Mouse (Mus musculus): ENCODE data around the gene Stoml3. TPM values are rescaled to one million over a fixed set of nuclear protein-coding genes. Genes with fewer than 3 reads are reported as not detected.
A peak's percentile ranks its signal among the peaks of the same experiment; 100 is the strongest.

Stoml3 gene
- polyA plus RNA-seq, 1 experiment from 2014 or later, result not detected

DNA sequence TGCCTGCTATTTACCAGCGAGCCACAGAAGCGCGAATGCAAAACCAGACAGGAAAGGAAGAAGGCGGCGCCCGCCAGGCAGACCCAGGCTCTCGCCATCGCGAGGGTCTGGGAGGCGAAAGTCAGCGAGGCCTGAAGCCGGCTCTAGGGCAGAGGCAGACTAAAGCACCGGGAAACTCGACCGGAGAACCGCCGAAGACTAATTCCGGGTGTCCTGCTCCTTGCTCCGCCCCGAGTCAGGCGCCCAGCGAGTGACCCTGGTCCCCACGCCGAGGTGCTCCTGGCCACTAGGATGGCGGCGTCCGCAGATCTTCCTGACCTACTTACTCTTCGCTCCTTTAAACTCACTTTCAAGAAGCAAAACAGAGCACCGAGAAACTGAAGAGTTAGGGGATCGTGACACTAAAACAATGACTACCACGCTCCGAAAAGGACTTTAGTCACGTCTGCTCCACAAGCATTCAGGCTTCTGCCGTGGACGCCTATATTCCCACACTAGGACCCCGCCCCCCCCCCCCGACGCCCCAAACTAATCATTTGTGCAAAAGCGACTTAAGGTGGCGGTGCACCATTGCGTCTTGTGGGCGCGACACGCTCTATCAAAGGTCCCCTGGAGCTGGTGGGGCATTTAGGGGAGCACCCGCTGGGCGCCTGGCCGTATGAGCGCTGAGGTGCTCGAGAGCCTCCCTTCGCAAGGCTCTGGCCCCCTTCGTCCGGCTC lies 25.2 kb upstream of the Stoml3 start, which contains the start of the genes Nhlrc3 and Proser1:
Gene Nhlrc3, minus strand, starts transcription at position 287 of the 719 bp plus-strand sequence.
Gene Proser1, plus strand, starts transcription at position 621 of the 719 bp plus-strand sequence.
- H3K9me3 ChIP-seq (replicated peaks), result no peaks in the 10 kb centered on the region
- H3K27me3 ChIP-seq (ENCODE audit: low read depth, poor library complexity, severe bottlenecking), result no peaks in the 10 kb centered on the region
- H3K4me3 ChIP-seq, result peak within 1 kb of the TSS; percentile 93
- peaks cover 30% of the 10 kb centered on the region for H3K36me3 ChIP-seq
- under 1% methylated on average over 52 of the region's 52 CpGs for WGBS
- peak; percentile 93 for DNase-seq (ENCODE audit: low spot score)
- H3K27ac ChIP-seq (replicated peaks), result peak within 1 kb of the TSS; percentile 97
- peaks cover 41% of the 10 kb centered on the region for H3K4me1 ChIP-seq

DNA sequence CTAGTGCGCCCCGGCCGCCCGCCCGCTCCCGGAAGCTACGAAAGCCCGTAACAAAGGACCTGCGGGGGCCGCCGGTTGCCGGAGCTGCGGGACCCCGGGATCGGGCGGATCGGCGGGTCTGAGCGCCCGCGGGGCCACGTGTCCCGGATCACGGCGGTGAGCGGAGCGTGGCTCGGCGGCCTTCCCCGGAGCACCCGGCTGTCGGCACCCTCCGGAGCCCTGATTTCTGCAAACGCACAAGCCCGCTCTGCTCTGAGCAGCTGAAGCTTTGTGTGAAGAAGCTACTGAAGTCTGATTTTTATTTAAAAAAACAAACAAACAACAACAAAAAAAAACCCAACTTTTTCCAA lies 24.7 kb upstream of the Stoml3 start:
- Histone ChIP-seq H3K9me3 (replicated peaks) (no peaks in the 10 kb centered on the region), H3K36me3 (peaks cover 28% of the 10 kb centered on the region), H3K4me3 (peak overlapping the region; percentile 93), H3K27me3 (ENCODE audit: low read depth, poor library complexity, severe bottlenecking) (no peaks in the 10 kb centered on the region), H3K27ac (replicated peaks) (peak overlapping the region; percentile 97), H3K4me1 (peaks cover 41% of the 10 kb centered on the region)
- no peak for DNase-seq (ENCODE audit: low spot score)
- 0% methylated on average over 35 of the region's 35 CpGs for WGBS

DNA sequence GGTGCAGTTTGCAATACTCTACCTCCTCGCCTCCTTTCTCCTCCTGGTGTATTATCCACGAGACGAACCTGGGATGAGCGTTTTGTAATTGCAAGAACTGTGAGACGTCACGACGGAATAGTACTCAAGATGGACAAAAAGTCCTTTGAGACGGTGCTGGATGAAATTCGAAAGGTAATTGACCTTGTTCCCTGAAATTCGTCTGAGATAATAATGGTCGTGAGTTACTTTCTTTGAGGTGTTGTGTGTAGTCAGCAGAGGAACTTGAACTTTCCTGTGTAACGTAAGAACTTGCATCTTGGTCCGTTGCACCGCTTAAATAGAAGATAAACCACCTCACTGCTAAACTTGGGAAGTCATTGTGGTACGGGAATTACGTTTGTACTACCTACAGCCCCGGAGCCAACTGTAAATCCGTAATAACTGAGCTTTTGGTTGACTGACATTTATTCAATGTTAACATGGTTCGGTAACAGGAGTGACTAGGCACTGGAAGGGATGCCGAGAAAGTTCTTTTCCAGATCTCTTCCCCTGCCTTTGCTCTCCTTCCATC lies 24.2 kb upstream of the Stoml3 start:
- Histone ChIP-seq H3K4me3 (peak overlapping the region; percentile 93), H3K27ac (replicated peaks) (peak overlapping the region; percentile 97), H3K9me3 (replicated peaks) (no peaks in the 10 kb centered on the region), H3K36me3 (peaks cover 28% of the 10 kb centered on the region), H3K4me1 (peaks cover 41% of the 10 kb centered on the region), H3K27me3 (ENCODE audit: low read depth, poor library complexity, severe bottlenecking) (no peaks in the 10 kb centered on the region)
- DNase-seq (ENCODE audit: low spot score), result peak; percentile 25
- under 1% methylated on average over 20 of the region's 20 CpGs for WGBS

DNA sequence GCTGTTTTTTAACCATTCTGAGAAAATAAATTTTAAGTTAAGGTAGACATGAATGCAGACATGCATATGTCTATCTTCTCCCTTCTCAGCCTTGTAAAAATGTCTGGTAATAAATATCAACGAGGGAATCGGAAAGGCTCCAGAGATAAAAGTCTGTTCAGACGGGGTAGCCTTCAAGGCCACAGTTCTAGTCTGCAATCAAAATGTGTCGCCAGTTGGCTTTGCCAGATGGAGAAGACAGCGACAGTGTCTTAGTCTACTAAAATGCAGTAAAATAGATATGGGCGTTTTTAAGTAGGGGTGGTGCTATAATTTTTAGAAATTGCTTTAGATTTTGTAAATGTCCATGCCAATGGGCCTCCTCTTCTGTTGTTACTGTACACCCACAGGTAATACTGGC lies 23.1 kb upstream of the Stoml3 start:
- Histone ChIP-seq H3K27ac (replicated peaks) (no peak overlapping the region), H3K4me3 (peak overlapping the region; percentile 93), H3K4me1 (peaks cover 41% of the 10 kb centered on the region), H3K9me3 (replicated peaks) (no peaks in the 10 kb centered on the region), H3K27me3 (ENCODE audit: low read depth, poor library complexity, severe bottlenecking) (no peaks in the 10 kb centered on the region), H3K36me3 (peaks cover 30% of the 10 kb centered on the region)
- 71% methylated on average over 6 of the region's 6 CpGs for WGBS
- no peak for DNase-seq (ENCODE audit: low spot score)

DNA sequence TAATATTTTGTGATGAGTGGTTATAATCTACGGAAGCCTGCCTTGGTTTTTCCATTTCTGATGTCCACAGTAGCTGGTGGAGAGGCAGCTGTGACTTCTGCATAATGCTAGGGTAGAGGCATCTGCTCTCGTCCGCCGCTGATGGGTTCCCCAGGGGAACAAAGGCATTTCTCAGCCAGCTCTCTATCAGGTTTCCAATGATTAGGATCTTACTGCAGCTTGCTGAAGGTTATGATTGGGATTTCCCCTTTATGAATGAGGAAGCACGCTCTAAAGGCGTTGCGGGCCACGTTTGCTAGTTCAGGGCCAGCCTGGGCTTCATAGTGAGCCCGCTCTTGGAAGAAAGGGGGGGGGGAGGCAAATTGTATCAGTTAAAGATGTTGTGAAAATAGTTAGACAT lies 22.0 kb upstream of the Stoml3 start:
- Histone ChIP-seq H3K4me3 (peak overlapping the region; percentile 93), H3K4me1 (peaks cover 41% of the 10 kb centered on the region), H3K27me3 (ENCODE audit: low read depth, poor library complexity, severe bottlenecking) (no peaks in the 10 kb centered on the region), H3K27ac (replicated peaks) (no peak overlapping the region), H3K9me3 (replicated peaks) (no peaks in the 10 kb centered on the region), H3K36me3 (peaks cover 35% of the 10 kb centered on the region)
- 80% methylated on average over 9 of the region's 9 CpGs for WGBS
- no peak for DNase-seq (ENCODE audit: low spot score)

DNA sequence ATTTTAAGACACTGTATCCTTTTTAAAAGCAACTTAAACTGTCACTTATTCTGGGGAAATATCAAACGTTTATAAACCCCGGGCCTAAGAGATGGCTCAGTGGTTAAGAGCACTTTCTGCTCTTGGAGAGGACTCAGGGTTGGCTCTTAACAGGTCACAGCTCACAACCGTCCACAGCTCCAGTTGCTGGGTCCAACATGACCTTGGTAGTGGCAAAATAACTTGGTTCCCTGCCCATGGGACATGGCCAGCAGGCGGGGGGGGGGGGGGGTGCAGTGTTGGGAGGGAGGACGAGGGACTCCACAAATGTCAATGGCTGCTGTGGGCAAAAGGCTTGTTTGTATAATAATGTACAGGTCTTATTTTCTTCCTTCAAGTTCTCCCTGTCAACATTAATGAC lies 21.1 kb upstream of the Stoml3 start:
- no peak for DNase-seq (ENCODE audit: low spot score)
- Histone ChIP-seq H3K27ac (replicated peaks) (no peak overlapping the region), H3K9me3 (replicated peaks) (no peaks in the 10 kb centered on the region), H3K4me3 (no peak overlapping the region), H3K36me3 (peaks cover 43% of the 10 kb centered on the region), H3K27me3 (ENCODE audit: low read depth, poor library complexity, severe bottlenecking) (no peaks in the 10 kb centered on the region), H3K4me1 (peaks cover 34% of the 10 kb centered on the region)
- WGBS, result 81% methylated on average over 5 of the region's 5 CpGs

DNA sequence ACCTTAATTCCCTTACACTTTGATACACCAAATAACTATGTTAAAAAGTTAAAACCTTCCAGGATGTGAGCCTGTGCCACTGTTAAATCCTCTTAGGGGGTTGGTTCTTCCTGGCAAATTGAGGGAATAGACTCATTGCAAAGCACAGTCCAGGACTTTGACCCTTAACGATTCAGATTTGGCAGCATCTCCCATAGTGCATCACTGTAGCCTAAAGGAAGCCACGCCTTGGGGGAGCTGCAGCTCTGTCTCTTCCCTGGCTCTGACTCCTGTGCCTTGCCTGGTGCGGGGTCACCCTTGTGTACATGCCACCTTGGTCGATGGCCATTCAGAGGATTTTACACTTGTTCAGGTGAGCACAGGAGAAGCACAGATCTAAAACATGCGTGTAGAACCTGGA lies 18.8 kb upstream of the Stoml3 start:
- no peak overlapping the region for H3K27ac ChIP-seq (replicated peaks)
- peaks cover 27% of the 10 kb centered on the region for H3K4me1 ChIP-seq
- H3K4me3 ChIP-seq, result no peak overlapping the region
- H3K27me3 ChIP-seq (ENCODE audit: low read depth, poor library complexity, severe bottlenecking), result peaks cover 3% of the 10 kb centered on the region; the same call in 1 of the 2 replicates
- no peaks in the 10 kb centered on the region for H3K9me3 ChIP-seq (replicated peaks)
- DNase-seq (ENCODE audit: low spot score), result no peak
- peaks cover 66% of the 10 kb centered on the region for H3K36me3 ChIP-seq
- WGBS, result 94% methylated on average over 5 of the region's 5 CpGs

DNA sequence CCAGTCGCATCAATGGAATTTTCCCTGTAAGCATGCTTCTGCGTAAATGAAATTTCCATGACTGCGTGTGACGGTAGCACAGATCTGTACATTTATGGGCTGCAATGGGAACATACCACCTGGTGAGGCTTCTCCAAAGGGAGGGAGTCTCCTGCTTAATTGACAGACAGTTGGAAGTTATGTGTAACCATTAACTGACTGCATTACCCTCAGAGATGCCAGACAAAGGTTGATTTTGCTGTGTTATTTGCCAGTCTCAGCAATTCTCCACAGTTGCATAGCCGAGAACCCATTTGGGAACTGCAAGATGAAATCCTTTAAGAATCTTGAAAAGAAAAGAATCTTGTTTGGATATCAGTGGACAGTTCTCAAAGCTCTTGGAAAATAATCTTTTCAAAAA lies 16.4 kb upstream of the Stoml3 start:
- no peaks in the 10 kb centered on the region for H3K9me3 ChIP-seq (replicated peaks)
- 95% methylated on average over 5 of the region's 5 CpGs for WGBS
- no peak overlapping the region for H3K27ac ChIP-seq (replicated peaks)
- H3K27me3 ChIP-seq (ENCODE audit: low read depth, poor library complexity, severe bottlenecking), result peaks cover 3% of the 10 kb centered on the region; the same call in 1 of the 2 replicates
- peaks cover 3% of the 10 kb centered on the region; the same call in 1 of the 2 replicates for H3K4me1 ChIP-seq
- H3K4me3 ChIP-seq, result no peak overlapping the region
- no peak for DNase-seq (ENCODE audit: low spot score)
- peaks cover 85% of the 10 kb centered on the region for H3K36me3 ChIP-seq

DNA sequence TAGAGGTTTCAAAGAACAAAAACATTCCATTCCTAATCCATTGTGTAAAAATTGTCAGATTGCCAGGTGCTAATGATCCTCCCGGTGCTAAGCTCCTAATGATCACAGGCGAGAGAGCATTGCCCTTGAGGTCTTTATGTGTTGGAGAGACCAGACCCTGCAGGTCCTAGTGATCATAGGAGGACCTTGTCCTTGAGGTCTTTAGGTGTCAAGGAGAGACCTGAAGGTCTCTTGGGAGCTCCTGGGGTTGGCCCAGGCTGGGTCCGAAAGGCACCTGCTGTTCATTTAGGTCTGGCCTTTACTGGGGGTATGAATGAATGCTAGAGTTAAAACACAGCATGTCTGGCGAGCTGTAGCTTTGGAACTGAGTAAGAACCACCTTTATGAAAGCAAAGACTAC lies 14.3 kb upstream of the Stoml3 start:
- Histone ChIP-seq H3K27me3 (ENCODE audit: low read depth, poor library complexity, severe bottlenecking) (peaks cover 3% of the 10 kb centered on the region; the same call in 1 of the 2 replicates), H3K9me3 (replicated peaks) (no peaks in the 10 kb centered on the region), H3K4me3 (no peak overlapping the region), H3K27ac (replicated peaks) (no peak overlapping the region), H3K4me1 (no peaks in the 10 kb centered on the region), H3K36me3 (peaks cover 98% of the 10 kb centered on the region)
- 91% methylated on average over 4 of the region's 4 CpGs for WGBS
- no peak for DNase-seq (ENCODE audit: low spot score)

DNA sequence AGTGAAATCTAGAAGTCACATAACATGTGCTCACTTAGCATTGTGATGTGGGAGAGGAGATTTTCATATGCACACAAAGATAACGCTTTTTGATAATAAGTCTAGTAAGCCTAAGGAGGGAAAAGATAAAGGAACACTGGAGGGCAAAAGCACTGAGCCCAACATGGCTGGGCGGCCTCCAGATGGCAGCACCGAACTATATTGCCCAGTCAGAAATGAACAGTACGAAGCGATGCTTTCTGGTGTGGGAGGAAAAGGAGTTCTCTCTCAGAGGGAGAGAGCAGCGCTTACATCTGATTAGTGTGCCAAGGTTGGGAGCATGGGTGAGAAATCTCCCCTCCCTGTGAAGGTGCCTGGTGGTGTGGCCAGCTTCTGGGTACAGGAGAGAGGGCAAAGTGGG lies 12.6 kb upstream of the Stoml3 start:
- no peaks in the 10 kb centered on the region for H3K9me3 ChIP-seq (replicated peaks)
- peaks cover 3% of the 10 kb centered on the region; the same call in 1 of the 2 replicates for H3K27me3 ChIP-seq (ENCODE audit: low read depth, poor library complexity, severe bottlenecking)
- no peak overlapping the region for H3K4me3 ChIP-seq
- DNase-seq (ENCODE audit: low spot score), result no peak
- H3K27ac ChIP-seq (replicated peaks), result no peak overlapping the region
- 77% methylated on average over 6 of the region's 6 CpGs for WGBS
- H3K36me3 ChIP-seq, result peaks cover 98% of the 10 kb centered on the region
- no peaks in the 10 kb centered on the region for H3K4me1 ChIP-seq

DNA sequence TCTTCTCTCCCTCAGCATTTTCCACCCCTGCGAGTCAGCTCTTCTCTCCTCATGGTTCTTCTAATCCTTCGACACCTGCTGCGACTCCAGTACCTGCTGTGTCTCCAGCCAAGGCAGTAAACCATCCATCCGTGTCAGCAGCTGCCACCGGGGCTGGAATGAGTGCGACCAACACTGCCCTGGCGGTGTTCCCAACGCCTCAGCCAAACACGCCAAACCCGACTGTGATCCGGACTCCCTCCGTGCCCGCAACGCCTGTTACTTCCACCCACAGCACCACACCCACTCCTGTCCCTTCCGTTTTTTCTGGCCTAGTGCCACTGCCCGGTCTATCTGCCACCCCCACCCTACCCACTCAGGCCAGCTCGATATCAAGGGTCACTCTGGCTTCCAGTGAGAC lies 11.0 kb upstream of the Stoml3 start:
- peaks cover 3% of the 10 kb centered on the region; the same call in 1 of the 2 replicates for H3K27me3 ChIP-seq (ENCODE audit: low read depth, poor library complexity, severe bottlenecking)
- DNase-seq (ENCODE audit: low spot score), result no peak
- no peak overlapping the region for H3K27ac ChIP-seq (replicated peaks)
- H3K4me3 ChIP-seq, result no peak overlapping the region
- H3K4me1 ChIP-seq, result no peaks in the 10 kb centered on the region
- H3K9me3 ChIP-seq (replicated peaks), result no peaks in the 10 kb centered on the region
- WGBS, result 93% methylated on average over 17 of the region's 17 CpGs
- peaks cover 98% of the 10 kb centered on the region for H3K36me3 ChIP-seq

DNA sequence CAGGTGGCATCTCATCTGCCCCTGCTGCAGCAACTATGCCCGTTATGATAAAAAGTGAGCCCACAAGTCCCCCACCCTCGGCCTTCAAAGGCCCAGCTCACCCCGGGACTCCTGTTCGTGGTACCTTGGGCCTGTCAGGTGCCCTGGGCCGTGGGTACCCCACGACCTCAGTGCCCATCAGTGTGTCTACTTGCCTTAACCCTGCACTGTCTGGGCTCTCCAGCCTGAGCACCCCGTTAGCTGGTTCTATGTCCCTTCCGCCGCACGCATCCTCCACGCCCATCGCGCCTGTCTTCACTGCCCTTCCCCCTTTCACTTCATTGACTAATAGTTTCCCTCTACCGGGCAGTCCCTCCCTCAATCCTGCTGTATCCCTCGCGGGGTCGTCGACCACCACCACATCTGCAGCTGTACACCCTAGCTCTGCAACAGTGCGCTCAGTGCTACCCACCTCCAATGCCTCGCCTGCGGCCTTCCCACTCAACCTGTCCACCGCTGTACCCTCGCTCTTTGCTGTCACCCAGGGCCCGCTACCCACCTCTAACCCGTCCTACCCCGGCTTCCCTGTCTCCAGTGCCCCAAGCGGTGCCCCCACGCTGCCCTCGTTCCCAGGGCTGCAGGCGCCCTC lies 9.9 kb upstream of the Stoml3 start:
- Histone ChIP-seq H3K36me3 (peaks cover 94% of the 10 kb centered on the region), H3K27me3 (ENCODE audit: low read depth, poor library complexity, severe bottlenecking) (peaks cover 3% of the 10 kb centered on the region; the same call in 1 of the 2 replicates), H3K9me3 (replicated peaks) (no peaks in the 10 kb centered on the region), H3K4me1 (no peaks in the 10 kb centered on the region), H3K4me3 (no peak overlapping the region), H3K27ac (replicated peaks) (no peak overlapping the region)
- DNase-seq (ENCODE audit: low spot score), result no peak
- 95% methylated on average over 30 of the region's 30 CpGs for WGBS
